Mouse (Mus musculus): ENCODE results near the gene Gm49318.

DNA sequence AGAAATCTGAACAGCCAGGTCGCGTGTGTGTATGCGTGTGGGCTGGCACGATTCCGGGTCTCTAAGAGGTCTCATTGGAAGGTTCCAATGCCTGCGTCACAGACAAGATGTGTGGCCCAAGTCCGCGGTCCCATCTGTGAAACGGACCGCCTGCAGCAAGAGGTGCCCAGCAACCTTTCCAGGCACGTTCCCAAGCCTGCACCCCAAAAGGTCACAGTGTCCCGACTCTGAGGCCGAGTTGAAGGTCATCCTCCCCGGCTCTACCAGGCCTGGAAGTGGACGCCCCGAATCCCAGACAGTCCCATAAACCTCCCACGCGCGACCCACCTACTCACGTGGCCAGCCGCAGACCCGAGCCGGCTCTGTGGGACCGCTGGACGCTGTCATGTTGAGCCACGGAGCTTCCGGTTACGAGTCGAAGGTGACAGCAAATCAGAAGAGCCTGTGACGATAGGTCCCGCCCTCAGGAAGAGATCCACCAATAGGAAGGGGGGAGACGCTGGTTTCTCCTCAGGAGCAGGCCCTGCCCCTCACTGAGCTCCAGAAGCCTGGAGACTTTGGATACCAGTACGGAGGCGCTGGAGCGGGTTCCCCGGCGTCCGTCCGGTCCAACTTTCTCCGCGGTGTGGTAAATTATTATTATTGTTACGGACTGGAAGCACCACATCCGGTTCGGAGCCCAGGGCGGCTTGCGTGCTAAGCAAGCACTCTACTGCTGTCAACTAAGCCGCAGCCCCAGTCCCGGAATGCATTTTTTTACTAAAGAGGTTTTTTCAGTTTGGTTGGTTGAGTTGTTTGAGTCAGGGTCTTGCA lies 14.2 kb upstream of the Gm49318 start, which contains the start of gene Ecsit:
- TF ChIP-seq CTCF (IDR thresholded peaks at IDR 0.05; ENCODE audit: extremely low read depth, insufficient read depth, insufficient read length, insufficient replicate concordance) = no peak
- peak; percentile 37; the same call in 1 of the 2 replicates for TF ChIP-seq POLR2A (IDR thresholded peaks at IDR 0.05; ENCODE audit: low read depth, low read length)

All from spleen, adult 2 months (tissue).